Mouse (Mus musculus): Measurements from ENCODE around the gene Mfsd9. TPM values are rescaled to one million over a fixed set of nuclear protein-coding genes. Genes with fewer than 3 reads are reported as not detected.
"Not testable (repeated sequence)": the region's sequence is repeated elsewhere in the genome, so short reads cannot be mapped to it uniquely, and the experiment has no call there.

The Mfsd9 gene
- total RNA-seq, 2 experiments from 2014 or later: 0.31 to 0.89 TPM

GRCm38 (mm10) chr1:40773234-40773633 lies 17.3 kb downstream of the Mfsd9 start:
- intact Hi-C loops (cut with DNase I): no loop called here
- TF ChIP-seq CTCF (IDR thresholded peaks at IDR 0.05): no peak
- DNase-seq: no peak

GRCm38 (mm10) chr1:40771196-40771970 lies 19.1 kb downstream of the Mfsd9 start:
- no peak for TF ChIP-seq CTCF (IDR thresholded peaks at IDR 0.05)
- Histone ChIP-seq H3K4me3 (no peak overlapping the region), H3K27ac (no peak overlapping the region)
- intact Hi-C loops (cut with DNase I): loop anchor here (2.0 kb wide), 1 partner anchor 193 kb away; no protein-coding TSS in a partner anchor
- no peak for DNase-seq

More at GRCm38 (mm10) chr1:40773234-40773633, 17.3 kb downstream of the Mfsd9 start:
- H3K27ac ChIP-seq: no peak overlapping the region
- no peak overlapping the region for H3K4me3 ChIP-seq

DNA sequence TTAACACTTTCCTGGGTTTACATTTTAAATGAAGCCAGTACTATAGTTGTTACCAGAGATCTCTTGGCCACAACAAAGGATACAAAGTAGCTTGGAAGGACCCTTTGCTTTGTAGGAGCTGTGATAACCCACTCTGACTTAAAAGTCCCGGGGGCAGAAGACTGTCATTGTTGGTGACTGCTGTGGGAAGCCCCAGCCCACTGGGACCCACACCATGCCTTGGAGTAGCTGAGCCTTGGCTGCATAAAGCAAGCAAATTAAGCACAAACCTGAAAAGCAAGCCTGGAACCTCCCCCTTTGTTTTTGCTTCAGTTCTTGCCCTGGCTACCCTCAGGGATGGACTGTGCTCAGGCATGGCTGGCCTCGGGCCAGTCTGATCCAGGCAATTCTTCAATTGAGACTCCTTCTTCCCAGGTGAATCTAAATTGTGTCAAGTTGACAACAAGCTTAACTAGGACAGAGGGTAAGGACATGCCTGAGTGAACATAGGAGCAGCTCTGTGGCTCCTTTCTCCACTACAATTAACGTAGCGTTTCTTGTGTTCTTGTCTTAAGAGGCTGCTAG lies 21.1 kb downstream of the Mfsd9 start:
- Histone ChIP-seq H3K27ac (no peak overlapping the region), H3K4me3 (no peak overlapping the region)
- DNase-seq: no peak
- no peak for TF ChIP-seq CTCF (IDR thresholded peaks at IDR 0.05)
- intact Hi-C loops (cut with DNase I): loop anchor here (5.0 kb wide), 2 partner anchors 42 to 87 kb away; partner anchors contain the start of gene Slc9a2

DNA sequence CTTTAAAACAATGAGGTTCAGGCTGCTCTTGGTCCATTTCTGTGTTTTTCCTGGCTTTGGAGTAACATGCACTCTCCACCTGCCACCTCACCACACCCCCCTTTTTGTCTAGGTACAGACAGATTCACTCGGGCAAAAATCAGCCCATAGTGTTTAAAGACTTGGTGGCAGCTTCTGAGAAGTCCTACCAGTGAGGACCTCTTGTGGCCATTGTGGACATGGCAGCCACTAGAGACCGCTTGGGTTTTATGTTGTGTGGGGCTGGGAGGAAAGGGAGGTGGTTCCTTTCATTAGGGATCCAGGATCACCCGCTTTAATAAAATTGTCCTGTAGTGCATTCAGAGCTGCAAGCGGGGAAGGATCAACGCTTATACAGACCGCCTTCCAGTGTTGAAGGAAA lies 21.9 kb downstream of the Mfsd9 start:
- H3K4me3 ChIP-seq: no peak overlapping the region
- intact Hi-C loops (cut with DNase I): loop anchor here (5.0 kb wide), 2 partner anchors 41 to 86 kb away; partner anchors contain the start of gene Slc9a2
- peak; percentile 79 for TF ChIP-seq CTCF (IDR thresholded peaks at IDR 0.05)
- peak; percentile 67 for DNase-seq
- peak overlapping the region; percentile 20; the same call in 1 of the 2 replicates for H3K27ac ChIP-seq

- Histone ChIP-seq H3K27ac (peak overlapping the region; percentile 58; the same call in 1 of the 2 replicates), H3K4me3 (no peak overlapping the region)
- no peak for TF ChIP-seq CTCF (IDR thresholded peaks at IDR 0.05)
- intact Hi-C loops (cut with DNase I): loop anchor here (5.0 kb wide), 2 partner anchors 40 to 85 kb away; partner anchors contain the start of gene Slc9a2
- no peak for DNase-seq
Measured at GRCm38 (mm10) chr1:40767588-40767987, 22.9 kb downstream of the Mfsd9 start.

- intact Hi-C loops (cut with DNase I): loop anchor here (5.0 kb wide), 2 partner anchors 38 to 83 kb away; partner anchors contain the start of gene Slc9a2
- peak overlapping the region; percentile 43 for H3K4me3 ChIP-seq
- TF ChIP-seq CTCF (IDR thresholded peaks at IDR 0.05): no peak
- peak overlapping the region; percentile 85 for H3K27ac ChIP-seq
- DNase-seq: peak; percentile 67
Measured at GRCm38 (mm10) chr1:40765521-40765920, 25.0 kb downstream of the Mfsd9 start.

- peak overlapping the region; percentile 85 for H3K27ac ChIP-seq
- intact Hi-C loops (cut with DNase I): loop anchor here (5.0 kb wide), 2 partner anchors 37 to 82 kb away; partner anchors contain the start of gene Slc9a2
- no peak for TF ChIP-seq CTCF (IDR thresholded peaks at IDR 0.05)
Measured at GRCm38 (mm10) chr1:40764701-40765275, 25.7 kb downstream of the Mfsd9 start.

GRCm38 (mm10) chr1:40764042-40764441 lies 26.4 kb downstream of the Mfsd9 start:
- DNase-seq: no peak
- Histone ChIP-seq H3K4me3 (no peak overlapping the region), H3K27ac (no peak overlapping the region)
- intact Hi-C loops (cut with DNase I): no loop called here
- TF ChIP-seq CTCF (IDR thresholded peaks at IDR 0.05): peak; percentile 41

More at GRCm38 (mm10) chr1:40764701-40765275, 25.7 kb downstream of the Mfsd9 start:
- DNase-seq: no peak
- H3K4me3 ChIP-seq: no peak overlapping the region

DNA sequence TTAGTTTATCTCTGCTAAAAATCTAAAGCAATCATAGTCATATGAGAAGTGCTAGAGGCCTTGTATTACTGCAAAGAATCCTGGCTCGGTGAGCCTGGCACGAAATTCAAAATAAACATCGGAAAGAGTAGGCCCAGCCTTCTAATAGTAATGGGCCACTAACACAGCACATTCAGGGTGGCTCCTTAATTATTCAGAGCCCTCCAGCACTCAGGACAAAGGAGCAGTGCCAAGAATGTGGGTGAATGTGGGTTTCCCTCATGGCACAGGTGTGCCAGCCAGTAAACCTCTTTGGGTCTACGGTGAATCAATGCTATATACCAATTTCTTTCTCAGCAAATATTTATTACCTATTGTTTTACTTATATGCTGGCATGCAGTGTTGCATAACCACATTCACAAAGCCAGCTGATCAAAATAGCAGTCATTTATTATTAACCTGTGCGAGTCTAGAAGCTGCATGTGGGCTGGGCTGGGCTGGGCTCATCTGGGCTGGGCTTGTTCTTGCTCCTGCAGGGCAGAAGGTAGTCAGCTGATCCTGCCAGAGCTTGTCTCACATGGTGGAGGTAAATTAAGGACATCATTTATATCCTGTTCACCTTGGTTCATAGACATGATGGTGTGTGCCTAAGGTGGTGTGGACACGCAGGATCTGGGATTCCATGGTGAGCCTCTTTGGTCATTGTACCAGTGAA lies 30.6 kb downstream of the Mfsd9 start:
- intact Hi-C loops (cut with DNase I): no loop called here
- TF ChIP-seq CTCF (IDR thresholded peaks at IDR 0.05): no peak
- no peak for DNase-seq

GRCm38 (mm10) chr1:40746089-40746488 lies 44.4 kb downstream of the Mfsd9 start:
- TF ChIP-seq CTCF (IDR thresholded peaks at IDR 0.05): no peak

More for the DNA sequence above, 30.6 kb downstream of the Mfsd9 start:
- Histone ChIP-seq H3K27ac (no peak overlapping the region), H3K4me3 (no peak overlapping the region)

GRCm38 (mm10) chr1:40740739-40741138 lies 49.7 kb downstream of the Mfsd9 start:
- Histone ChIP-seq H3K27ac (no peak overlapping the region), H3K4me3 (no peak overlapping the region)
- DNase-seq: no peak
- intact Hi-C loops (cut with DNase I): no loop called here
- no peak for TF ChIP-seq CTCF (IDR thresholded peaks at IDR 0.05)

More at GRCm38 (mm10) chr1:40746089-40746488, 44.4 kb downstream of the Mfsd9 start:
- Histone ChIP-seq H3K27ac (no peak overlapping the region), H3K4me3 (no peak overlapping the region)
- intact Hi-C loops (cut with DNase I): no loop called here
- DNase-seq: no peak

- H3K4me3 ChIP-seq; H3K27ac ChIP-seq; intact Hi-C loops (cut with DNase I); DNase-seq: not testable (repeated sequence)
Measured at GRCm38 (mm10) chr1:40738246-40738645, 52.2 kb downstream of the Mfsd9 start.
